Mouse (Mus musculus) gastrocnemius, adult 2 months (tissue): ENCODE data around the gene Trafd1. TPM values are rescaled to one million over a fixed set of nuclear protein-coding genes. Genes with fewer than 3 reads are reported as not detected.
"Not testable (repeated sequence)": the region's sequence is repeated elsewhere in the genome, so short reads cannot be mapped to it uniquely, and the experiment has no call there.

ENCODE experiments used
- DNase-seq: peaks from one replicate; pipeline ENCODE4 v3.0.0; 2022
- H3K27ac ChIP-seq: fragments of 200-600 bp; 2 replicates; pipeline ENCODE4 v1.8.1; 2022; ENCODE audit warnings: mild to moderate bottlenecking
- H3K4me3 ChIP-seq: fragments of 200-600 bp; 2 replicates; pipeline ENCODE4 v1.8.1; 2022; ENCODE audit warnings: mild to moderate bottlenecking, moderate library complexity
- CTCF ChIP-seq: fragments of 200-600 bp; IDR thresholded peaks from 2 replicates; pipeline ENCODE4 v1.8.1; 2022; ENCODE audit warnings: antibody characterized with exemption, mild to moderate bottlenecking, moderate library complexity
- intact Hi-C: fragments of 180-260 bp; cut with DNase I; formaldehyde crosslinking; loops from one replicate; pipeline ENCODE4 v1.15.1; 2025
- total RNA-seq, 2 experiments: library from RNA; stranded (reverse); gene quantifications; 2 replicates each; pipeline ENCODE4 v1.2.3; 2021

Gene Trafd1
- total RNA-seq, 2 experiments from 2014 or later, result 36.8 to 37.0 TPM

GRCm38 (mm10) chr5:121339507-121340230 is 45.8 kb downstream of the Trafd1 start:
- intact Hi-C loops, result no loop called here
- H3K4me3 ChIP-seq, result no peak overlapping the region
- H3K27ac ChIP-seq, result no peak overlapping the region
- no peak for TF ChIP-seq CTCF
- no peak for DNase-seq

GRCm38 (mm10) chr5:121336776-121337175 is 48.7 kb downstream of the Trafd1 start:
- H3K4me3 ChIP-seq, result no peak overlapping the region
- TF ChIP-seq CTCF, result no peak
- H3K27ac ChIP-seq, result peak overlapping the region; percentile 76
- intact Hi-C loops, result no loop called here
- no peak for DNase-seq

- TF ChIP-seq CTCF, result no peak
- DNase-seq, result no peak
- Histone ChIP-seq H3K27ac (peak overlapping the region; percentile 76), H3K4me3 (no peak overlapping the region)
- intact Hi-C loops, result no loop called here
These were observed 49.4 kb downstream of the Trafd1 start for GRCm38 (mm10) chr5:121336009-121336408.

- no peak for DNase-seq
- Histone ChIP-seq H3K27ac (no peak overlapping the region), H3K4me3 (no peak overlapping the region)
- intact Hi-C loops, result no loop called here
- TF ChIP-seq CTCF, result no peak
These were observed 50.0 kb downstream of the Trafd1 start for GRCm38 (mm10) chr5:121335426-121335825.

GRCm38 (mm10) chr5:121334454-121334853 is 51.0 kb downstream of the Trafd1 start:
- no peak overlapping the region for H3K27ac ChIP-seq
- no peak for DNase-seq
- no peak for TF ChIP-seq CTCF
- intact Hi-C loops, result no loop called here
- H3K4me3 ChIP-seq, result no peak overlapping the region

- DNase-seq, result no peak
- H3K4me3 ChIP-seq, result no peak overlapping the region
- intact Hi-C loops, result no loop called here
- no peak for TF ChIP-seq CTCF
- no peak overlapping the region for H3K27ac ChIP-seq
These were observed 51.5 kb downstream of the Trafd1 start for GRCm38 (mm10) chr5:121333976-121334375.

GRCm38 (mm10) chr5:121331731-121332130 is 53.7 kb downstream of the Trafd1 start:
- Histone ChIP-seq H3K4me3 (no peak overlapping the region), H3K27ac (no peak overlapping the region)
- DNase-seq, result no peak
- no peak for TF ChIP-seq CTCF
- intact Hi-C loops, result no loop called here

GRCm38 (mm10) chr5:121330154-121330816 is 55.1 kb downstream of the Trafd1 start:
- DNase-seq, H3K4me3 ChIP-seq, intact Hi-C loops: not testable (repeated sequence)
- peak overlapping the region; percentile 57; the same call in 1 of the 2 replicates for H3K27ac ChIP-seq

- intact Hi-C loops, result no loop called here
- H3K27ac ChIP-seq, result peak overlapping the region; percentile 3; the same call in 1 of the 2 replicates
These were observed 55.9 kb downstream of the Trafd1 start for GRCm38 (mm10) chr5:121329333-121330058.

GRCm38 (mm10) chr5:121326079-121326805 is 59.2 kb downstream of the Trafd1 start:
- no peak for DNase-seq
- TF ChIP-seq CTCF, result no peak
- no peak overlapping the region for H3K27ac ChIP-seq
- no peak overlapping the region for H3K4me3 ChIP-seq
- intact Hi-C loops, result no loop called here

More at GRCm38 (mm10) chr5:121329333-121330058, 55.9 kb downstream of the Trafd1 start:
- no peak for TF ChIP-seq CTCF
- peak; percentile 51 for DNase-seq
- peak overlapping the region; percentile 22 for H3K4me3 ChIP-seq

Other genes starting within 250 kb of the Trafd1 start
- gene Ptpn11, start 194.2 kb downstream of the Trafd1 start, total RNA-seq, result 10 to 100 TPM; 70.6 to 74.4 TPM
- gene Rpl6, start 181.2 kb downstream of the Trafd1 start, total RNA-seq, result 100 to 1,000 TPM; 445 to 518 TPM
- gene Hectd4, start 165.4 kb downstream of the Trafd1 start, total RNA-seq, result 10 to 100 TPM; 13.7 to 13.8 TPM
- 10 to 100 TPM; 26.9 to 33.3 TPM for gene Naa25, start 12.3 kb upstream of the Trafd1 start, total RNA-seq
- 1 to 10 TPM; 7.0 to 8.3 TPM for gene Tmem116, start 66.3 kb upstream of the Trafd1 start, total RNA-seq
- gene Erp29, start 66.9 kb upstream of the Trafd1 start, total RNA-seq, result 10 to 100 TPM; 32.2 to 39.4 TPM
- not detected for gene Adam1b, start 117.8 kb upstream of the Trafd1 start, total RNA-seq
- gene Adam1a, start 159.8 kb upstream of the Trafd1 start, total RNA-seq, result 1 to 10 TPM; 2.0 to 3.0 TPM
- not detected for gene Gm42878, start 159.8 kb upstream of the Trafd1 start, total RNA-seq
- 100 to 1,000 TPM; 100 to 131 TPM for gene Mapkapk5, start 160.3 kb upstream of the Trafd1 start, total RNA-seq
- gene Aldh2, start 208.2 kb upstream of the Trafd1 start, total RNA-seq, result 100 to 1,000 TPM; 116 to 287 TPM
- gene Acad12, start 233.3 kb upstream of the Trafd1 start, total RNA-seq, result 10 to 100 TPM; 23.3 to 34.5 TPM